Mouse (Mus musculus) embryo, embryonic 11.5 days (tissue): Measurements from ENCODE around the gene Tab1.
"Not testable (repeated sequence)": the region's sequence is repeated elsewhere in the genome, so short reads cannot be mapped to it uniquely, and the experiment has no call there.

Experiments used
- DNase-seq: peaks from one replicate; pipeline ENCODE4 v3.0.0-alpha.2; 2012; ENCODE audit warnings: low read depth, low spot score

The Tab1 gene

DNA sequence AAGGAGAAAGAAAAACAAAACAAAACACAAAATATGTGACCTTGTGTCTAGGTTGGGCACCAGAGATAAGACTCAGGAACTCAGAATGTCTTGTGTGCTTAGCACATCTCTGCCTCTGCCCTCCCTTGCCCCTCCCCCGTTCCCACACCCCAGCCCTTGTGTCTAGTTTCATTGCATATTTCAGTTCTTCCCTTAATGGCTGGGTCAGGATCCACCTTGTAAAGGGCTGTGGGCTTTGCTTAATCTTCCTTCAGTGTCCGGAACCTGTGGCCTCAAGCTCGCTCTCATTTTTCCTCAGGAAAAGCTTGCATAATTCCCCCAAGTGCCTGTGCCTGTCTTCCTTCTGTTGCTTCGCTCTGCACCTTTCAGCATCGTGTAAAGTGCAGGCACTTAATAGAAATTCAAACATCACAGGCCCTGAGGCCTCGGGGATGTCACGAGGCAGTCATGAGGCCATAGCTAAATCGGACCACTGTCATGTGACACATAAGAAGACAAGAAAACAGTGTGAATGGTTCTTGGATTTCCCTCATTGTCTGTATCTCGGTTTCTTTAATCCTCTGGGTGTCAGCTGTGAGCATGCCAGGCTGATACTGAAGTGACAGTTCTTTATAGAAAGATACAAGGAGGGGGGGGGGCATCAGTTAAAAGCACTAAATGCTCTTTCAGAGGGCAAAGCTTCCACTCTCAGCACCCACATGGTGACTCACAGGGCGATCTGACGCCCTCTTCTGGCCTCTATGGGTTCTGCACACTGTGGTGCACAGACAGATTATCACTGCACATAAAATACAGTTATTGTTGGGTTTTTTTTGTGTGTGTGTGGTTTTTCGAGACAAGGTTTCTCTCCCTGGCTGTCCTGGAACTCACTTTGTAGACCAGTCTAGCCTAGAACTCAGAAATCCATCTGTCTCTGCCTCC lies 27.2 kb upstream of the Tab1 start:
- no peak for DNase-seq

DNA sequence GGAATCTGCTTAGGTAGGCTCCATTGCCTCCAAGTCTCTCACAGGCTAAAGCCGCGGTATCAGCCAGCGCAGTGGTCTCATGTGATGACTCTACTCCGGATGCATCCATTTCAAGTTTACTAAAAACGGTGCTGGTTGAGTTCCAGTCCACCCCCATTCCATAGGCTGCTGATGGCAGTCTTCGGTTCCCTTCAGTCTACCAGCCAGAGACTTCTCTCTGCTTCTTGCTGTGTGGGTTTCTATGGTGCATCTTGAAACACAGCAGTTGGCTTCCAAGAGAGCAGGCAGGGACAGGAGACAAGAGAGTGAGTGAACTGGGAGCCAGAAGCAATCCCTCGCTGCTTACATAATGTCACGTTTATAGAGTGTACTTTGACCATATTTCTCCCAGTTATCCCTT lies 25.8 kb upstream of the Tab1 start:
- DNase-seq: no peak

GRCm38 (mm10) chr15:80107575-80107974 lies 25.4 kb upstream of the Tab1 start:
- DNase-seq: no peak

DNA sequence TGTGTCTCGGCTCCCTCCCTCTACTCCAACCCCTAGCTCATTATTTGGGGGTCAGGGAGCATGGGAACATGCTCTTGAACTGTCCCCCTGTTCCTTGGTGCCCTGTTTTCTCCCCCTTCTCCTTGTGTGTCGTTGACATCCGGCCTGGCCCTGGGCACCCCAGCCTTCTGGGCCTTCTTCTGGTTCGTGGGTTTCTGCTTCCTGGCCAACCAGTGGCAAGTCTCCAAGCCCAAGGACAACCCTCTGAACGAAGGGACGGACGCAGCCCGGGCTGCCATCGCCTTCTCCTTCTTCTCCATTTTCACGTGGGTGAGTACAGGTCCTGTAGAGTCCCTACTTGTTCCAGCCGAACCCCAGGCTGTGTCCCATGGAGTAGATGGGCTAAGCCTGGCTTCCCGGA lies 21.5 kb upstream of the Tab1 start:
- no peak for DNase-seq

DNA sequence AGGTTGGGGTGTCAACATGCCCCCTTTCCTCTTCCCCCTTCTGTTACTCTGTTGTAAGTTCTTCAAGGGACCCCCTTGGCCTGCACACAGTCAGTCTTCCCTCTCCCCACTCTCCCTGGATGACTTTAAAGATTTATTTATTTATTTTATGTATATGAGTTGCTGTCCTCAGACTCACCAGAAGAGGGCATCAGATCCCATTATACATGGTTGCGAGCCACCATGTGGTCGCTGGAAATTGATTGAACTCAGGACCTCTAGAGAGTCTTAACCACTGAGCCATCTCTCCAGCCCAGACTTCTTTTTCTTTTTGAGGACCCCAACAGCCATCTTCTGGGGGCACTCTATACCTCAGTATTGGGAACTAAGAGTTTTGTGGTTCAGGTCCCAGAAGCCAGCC lies 20.4 kb upstream of the Tab1 start:
- DNase-seq: no peak

- no peak for DNase-seq
Measured at GRCm38 (mm10) chr15:80114414-80114813, 18.5 kb upstream of the Tab1 start.

DNA sequence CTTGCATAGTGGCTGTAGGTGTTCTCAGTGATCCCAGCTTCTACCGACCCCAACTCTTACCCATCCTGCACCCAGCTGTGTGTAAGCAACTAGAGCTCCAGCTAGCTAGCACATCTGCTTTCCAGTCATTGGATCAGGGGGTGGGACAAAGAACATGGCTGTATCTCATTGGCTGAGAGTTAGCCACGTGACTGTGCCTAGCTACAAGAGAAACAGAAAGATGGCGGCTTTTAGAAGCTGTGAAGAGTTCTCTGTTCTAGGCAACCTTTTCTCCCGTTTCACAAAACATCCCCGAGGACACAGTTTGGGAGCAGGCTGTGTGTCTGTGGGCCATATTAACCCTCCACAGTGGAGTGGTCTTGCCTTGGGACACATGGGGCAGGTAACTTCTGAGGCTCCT lies 17.7 kb upstream of the Tab1 start:
- no peak for DNase-seq

GRCm38 (mm10) chr15:80115866-80116794 lies 16.8 kb upstream of the Tab1 start:
- DNase-seq: no peak

DNA sequence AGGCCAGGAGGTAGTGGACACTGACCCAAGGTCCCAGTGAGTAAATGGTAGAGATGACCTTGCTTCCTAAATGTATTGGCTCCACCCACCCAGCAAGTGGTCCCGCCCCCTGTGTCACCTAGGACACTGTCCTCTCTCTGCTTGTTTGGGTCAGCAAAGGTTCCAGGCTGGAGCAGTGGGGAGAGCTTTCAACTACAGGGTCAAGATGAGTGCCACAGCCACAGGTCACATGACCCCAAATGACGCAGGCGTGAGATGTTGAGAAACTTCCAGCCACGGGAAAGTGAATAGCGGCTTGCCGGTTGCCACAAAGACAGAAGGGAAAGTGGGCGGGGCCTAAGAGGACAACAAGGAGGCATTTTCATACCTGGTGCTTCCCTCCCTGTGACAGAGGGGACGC lies 15.8 kb upstream of the Tab1 start:
- DNase-seq: no peak

DNA sequence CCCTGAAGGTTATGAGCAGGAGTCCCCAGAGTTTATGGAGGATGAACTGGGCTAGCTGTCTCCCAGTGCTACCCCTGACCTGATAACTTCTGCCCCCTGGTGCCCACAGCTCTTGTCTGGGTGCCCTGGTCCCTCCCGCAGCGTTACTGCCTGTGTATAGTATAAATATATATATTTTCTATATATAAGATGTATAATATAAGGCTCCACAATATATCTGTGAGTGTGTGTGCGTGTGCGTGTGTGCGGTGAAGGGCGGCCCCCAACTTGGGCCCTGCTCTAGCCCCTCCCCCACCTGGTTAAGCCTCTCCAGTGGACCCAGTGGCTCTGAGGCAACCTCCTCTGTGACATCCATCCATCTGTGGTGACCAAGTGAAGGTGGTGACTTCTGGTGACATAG lies 13.9 kb upstream of the Tab1 start:
- DNase-seq: no peak

DNA sequence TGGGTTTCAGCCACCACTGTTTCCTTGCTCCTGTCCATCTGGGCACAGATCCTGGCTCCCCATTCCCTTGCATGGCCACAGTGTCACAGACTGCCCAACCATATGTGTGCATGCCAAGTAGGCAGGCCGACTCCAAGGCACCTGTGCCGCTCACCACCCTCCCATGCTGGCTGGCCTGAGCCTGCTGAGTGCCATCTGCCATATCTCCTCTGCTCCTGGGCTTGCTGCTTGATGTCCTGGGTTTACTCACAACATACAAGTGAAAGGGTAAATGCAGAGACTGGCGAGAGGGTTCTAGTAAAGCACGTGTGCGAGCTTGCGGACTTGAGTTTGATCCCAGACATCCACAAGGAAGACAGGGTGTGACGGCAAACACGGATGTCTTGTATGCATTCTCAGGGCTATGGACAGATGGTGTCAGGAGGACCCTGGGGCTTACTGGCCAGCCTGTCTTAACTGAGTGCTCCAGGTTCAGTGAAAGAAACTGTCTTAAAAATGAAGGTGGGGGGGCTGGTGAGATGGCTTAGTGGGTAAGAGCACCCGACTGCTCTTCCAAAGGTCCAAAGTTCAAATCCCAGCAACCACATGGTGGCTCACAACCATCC lies 11.1 kb upstream of the Tab1 start:
- no peak for DNase-seq

GRCm38 (mm10) chr15:80122431-80122830 lies 10.5 kb upstream of the Tab1 start:
- DNase-seq: not testable (repeated sequence)

GRCm38 (mm10) chr15:80124651-80125050 lies 8.3 kb upstream of the Tab1 start:
- no peak for DNase-seq

DNA sequence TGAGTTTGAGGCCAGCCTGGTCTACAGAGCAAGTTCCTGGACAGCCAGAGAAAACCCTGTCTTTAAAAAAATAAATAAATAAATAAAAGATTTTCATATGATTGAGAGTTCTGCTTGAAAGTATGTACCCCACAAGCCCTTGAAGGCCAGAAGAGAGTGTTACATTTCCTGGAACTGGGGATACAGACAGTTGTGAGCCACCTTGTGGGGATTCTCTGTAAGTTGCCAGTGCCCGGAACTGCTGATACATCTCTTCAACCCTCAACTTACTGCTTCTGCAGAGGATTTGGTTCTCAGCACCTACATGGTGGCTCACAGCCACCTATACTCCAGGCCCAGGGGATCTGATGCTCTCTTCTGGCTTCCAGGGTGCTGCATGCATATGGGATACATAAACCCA lies 5.7 kb upstream of the Tab1 start:
- DNase-seq: no peak

- no peak for DNase-seq
Measured at GRCm38 (mm10) chr15:80129982-80130381, 2.9 kb upstream of the Tab1 start.

DNA sequence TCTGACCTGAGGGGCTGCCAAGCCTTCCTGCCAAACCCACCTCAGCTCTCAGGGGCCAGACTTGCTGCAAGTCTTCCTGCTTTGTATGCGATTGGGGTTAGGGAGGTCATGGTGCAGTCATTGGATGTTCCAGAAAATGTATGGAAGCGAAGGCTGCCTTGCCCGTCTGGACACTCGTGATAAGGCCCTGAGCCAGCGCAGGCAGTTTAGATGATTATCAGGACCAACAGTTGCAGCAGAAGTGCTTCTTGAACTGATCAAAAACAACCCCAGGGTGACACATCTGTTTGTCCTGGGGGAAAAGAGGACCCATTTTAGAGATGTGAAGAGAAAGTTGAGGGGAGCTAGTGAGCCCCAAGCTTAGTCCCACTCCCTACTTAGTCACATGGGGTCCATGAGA lies 2.2 kb upstream of the Tab1 start:
- no peak for DNase-seq

GRCm38 (mm10) chr15:80131421-80131820 lies 1.5 kb upstream of the Tab1 start:
- DNase-seq: no peak

- no peak for DNase-seq
Measured at GRCm38 (mm10) chr15:80132452-80132851, 475 bp upstream of the Tab1 start.

DNA sequence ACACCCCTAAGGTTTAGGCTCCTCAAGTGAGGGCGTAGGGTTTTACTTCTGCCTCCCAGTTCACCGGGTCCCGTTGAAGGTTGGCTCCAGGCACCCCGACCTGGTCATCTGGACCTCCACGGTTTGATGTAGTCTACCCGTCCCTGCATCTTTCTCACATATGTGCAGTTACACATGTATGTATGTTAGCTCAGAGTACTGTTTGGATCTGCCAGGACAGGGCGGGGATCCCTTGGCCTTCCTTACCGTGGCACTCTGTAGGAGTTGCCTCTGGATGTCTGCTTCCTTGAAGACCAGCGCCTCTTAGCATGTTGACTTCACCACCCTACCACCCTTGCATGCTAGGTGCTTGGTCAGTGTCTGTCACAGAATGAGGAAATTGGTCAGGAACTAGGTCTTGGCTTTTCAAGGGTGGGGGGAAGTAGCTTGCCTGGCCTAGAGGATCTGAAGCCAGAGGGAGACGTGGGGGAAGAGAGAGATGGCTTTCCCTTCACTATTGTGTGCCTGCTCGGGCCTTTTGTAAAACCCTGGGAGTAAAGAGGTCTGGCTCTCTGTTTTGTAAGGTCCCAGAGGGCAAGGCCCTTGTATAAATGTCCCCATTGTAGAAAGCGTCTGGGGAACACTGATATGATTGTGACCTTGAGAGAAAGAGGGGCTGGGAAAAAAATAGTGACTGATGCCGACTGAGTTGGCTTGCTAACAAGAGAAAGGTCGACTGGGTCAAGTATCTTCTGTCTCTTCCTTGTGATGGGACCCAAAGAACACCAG lies 939 bp downstream of the Tab1 start:
- no peak for DNase-seq

GRCm38 (mm10) chr15:80134450-80134847 lies 1.5 kb downstream of the Tab1 start:
- DNase-seq: no peak

DNA sequence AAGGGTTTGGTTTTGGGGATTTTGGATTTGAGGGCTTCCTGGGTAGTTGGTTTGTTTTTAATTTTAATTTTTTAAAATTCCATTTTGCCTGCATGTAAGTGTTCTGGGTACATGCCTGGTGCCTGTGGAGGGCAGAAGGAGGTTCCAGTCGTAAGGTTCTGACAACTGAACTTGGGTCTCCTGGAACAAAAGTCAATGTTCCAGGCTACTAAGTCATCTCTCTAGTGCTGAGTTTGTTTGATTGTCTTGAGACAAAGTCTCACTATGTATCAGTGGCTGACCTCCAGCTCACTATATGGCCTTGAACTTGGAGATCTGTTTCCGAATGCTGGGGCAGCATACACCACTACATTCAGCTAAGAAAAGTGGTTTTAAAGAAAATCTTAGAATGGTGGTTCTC lies 2.6 kb downstream of the Tab1 start:
- no peak for DNase-seq
